Mouse (Mus musculus) megakaryocyte progenitor cell, adult 5-6 weeks (primary cell): Measurements from ENCODE around the gene Ssh2. TPM values are rescaled to one million over a fixed set of nuclear protein-coding genes. Genes with fewer than 3 reads are reported as not detected.
"Not testable (repeated sequence)": the region's sequence is repeated elsewhere in the genome, so short reads cannot be mapped to it uniquely, and the experiment has no call there.

Experiments
- ATAC-seq: replicated peaks from 2 replicates; pipeline ENCODE4 v1.8.0; 2016; ENCODE audit warnings: mild to moderate bottlenecking, moderate TSS enrichment, inconsistent platforms; ENCODE audit not compliant: poor library complexity
- total RNA-seq, 2 experiments: library from RNA; stranded (forward) in 1 of 2; stranded (reverse) in 1 of 2; fragments of 157-497, 149-512 nt in 1 of 2; fragments of 200-1000 nt in 1 of 2; gene quantifications; 2 replicates each; pipeline versions ENCODE4 v1.2.3 to v1.2.4; 2015 to 2017

The Ssh2 gene
- total RNA-seq, 2 experiments from 2014 or later = 14.7 to 25.5 TPM

GRCm38 (mm10) chr11:77216761-77217130 is 659 bp downstream of the Ssh2 start:
- peak; percentile 13 for ATAC-seq

DNA sequence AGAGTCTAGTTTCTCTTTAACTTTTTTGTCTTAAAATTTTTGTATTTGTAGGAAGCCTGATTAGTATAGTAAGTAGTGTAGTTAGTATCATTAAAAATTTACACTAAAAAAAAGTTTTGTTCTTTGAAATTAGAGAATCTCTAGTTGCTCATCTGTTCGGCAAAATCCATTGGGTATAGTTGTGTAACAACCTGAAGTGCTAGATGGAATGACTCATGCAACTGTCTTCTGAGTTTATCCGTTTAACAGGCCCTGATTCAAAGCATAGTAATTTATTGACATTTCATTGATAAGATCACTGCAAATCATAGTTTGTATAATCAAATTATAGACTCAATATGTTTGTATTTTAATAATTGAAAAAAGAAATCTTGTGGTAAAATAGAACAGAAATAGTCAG is 14.7 kb downstream of the Ssh2 start:
- no peak for ATAC-seq

DNA sequence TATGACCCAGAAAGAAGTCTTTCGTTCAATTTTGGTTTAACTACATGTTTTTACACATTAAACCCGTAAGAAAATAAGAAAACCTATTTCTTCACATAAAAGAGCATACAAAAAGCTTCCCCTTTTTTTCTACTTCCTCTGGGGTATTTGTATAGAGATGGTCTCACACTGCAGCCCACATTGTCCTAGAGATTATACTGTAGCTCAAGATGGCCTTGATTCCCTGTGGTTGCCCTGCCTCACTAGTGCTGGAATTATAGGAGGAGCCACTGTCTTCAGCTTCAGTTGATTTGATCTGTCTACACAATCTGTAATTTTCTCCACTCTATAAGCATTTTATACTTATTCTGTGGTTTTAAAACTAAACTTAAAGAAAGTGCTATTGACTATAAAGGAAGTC is 15.4 kb downstream of the Ssh2 start:
- ATAC-seq = 0 out of 2 replicates have a peak, but pooled peaks have one; percentile 34

- no peak for ATAC-seq
Measured at GRCm38 (mm10) chr11:77235267-77235666, 19.2 kb downstream of the Ssh2 start.

DNA sequence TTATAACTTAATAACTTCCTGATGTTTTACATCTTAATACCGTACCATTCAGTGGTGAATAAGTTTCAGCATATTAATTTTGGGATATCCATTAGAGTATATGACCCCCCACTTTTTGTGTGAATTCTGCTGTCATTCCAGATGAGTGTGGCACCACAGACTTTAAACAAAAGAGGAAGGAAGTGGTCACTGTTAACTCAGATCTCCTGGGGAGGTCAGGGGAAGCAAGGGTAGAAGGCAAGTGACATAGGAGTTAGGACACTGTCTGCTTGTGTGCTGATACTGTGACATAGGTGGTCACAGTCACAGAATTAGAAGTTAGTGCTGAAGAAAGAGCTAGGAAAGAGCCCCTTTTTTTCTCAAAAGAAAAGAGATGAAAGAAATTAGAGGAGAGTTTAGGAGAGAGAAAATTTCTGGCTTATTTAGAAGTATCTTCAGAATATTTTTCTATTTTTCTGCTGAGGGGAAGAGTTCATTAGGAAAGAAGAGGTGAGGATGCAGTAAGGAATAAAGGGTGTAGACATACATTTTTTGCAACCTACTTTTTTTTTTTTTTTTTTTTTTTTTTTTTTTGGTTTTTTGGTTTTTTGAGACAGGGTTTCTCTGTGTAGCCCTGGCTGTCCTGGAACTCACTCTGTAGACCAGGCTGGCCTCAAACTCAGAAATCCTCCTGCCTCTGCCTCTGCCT is 23.7 kb downstream of the Ssh2 start:
- peak; percentile 99 for ATAC-seq

DNA sequence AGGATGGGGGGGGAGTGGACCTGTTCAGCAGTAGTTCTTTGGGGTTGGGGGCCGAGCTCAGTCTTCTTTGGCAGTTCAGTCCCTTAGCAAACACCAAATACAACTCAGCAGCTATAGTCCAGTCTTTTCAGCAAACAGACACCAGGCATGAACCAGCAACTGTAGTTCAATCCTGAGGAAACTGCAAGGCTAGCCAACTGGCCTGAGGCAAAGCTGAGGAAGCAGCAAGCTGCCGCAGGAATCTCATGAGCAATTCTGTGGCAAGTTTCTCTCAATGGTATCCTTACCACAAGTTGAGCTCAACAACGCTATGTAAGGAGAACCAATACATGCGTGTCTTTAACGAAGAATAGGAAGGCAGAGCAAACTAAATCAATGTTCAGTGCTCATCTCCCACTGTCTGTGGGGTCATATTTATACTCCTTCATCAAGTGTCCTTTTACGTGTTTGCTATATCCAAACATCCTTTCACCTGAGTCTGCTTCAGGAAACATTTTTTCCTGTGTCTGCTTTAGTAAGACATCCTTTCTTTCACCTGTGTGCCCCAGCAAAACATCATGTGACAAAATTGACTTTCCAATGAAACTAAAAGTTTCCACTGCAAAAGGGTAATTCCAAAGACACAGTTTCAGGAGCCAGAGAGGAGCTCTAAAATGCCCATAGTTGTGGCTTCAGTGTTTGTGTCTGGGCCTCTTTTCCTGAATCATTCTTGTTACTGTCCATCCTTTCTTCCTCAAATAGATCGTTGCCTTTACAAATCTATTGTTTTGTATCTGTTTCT is 24.6 kb downstream of the Ssh2 start:
- no peak for ATAC-seq

DNA sequence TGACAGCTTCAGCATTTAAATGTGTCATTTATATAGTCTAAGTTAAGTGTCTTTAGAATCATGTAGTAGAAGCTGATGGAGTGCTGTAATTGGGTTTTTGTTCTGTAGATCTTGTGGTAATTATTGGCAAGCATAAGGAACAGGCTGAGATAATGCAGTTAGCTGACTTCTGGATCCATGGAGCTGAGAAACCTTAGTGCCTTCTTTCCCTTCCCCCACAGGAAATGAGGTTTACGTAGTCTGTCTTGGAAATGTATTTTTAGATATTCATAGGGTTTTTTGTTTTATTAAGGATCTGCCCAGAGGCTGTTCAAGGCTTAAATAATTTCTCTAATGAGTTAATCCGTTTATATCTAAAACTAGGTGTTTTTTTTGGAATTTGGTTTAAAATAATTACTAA is 26.8 kb downstream of the Ssh2 start:
- no peak for ATAC-seq

- no peak for ATAC-seq
Measured at GRCm38 (mm10) chr11:77252826-77253225, 36.7 kb downstream of the Ssh2 start.

GRCm38 (mm10) chr11:77259441-77259840 is 43.4 kb downstream of the Ssh2 start:
- no peak for ATAC-seq

- no peak for ATAC-seq
Measured at GRCm38 (mm10) chr11:77267401-77267800, 51.3 kb downstream of the Ssh2 start.

DNA sequence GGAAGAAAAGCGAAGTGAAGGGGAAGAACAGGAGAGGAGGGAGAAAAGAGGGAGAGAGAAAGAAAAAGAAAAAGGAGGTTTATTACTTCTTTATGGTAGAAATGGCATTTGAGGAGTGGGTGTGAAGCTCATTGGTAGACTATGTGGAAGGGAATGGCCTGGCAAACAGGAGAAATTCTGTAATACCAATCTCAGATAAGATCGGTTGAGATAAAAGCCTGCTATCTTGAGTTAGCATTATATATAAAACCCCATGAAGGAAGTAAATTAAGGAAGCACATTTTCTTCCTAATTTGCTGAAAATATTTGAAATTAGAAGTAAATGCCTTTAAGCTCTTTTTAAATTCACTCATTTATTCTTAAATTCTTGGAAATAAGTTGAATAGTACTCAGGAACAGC is 59.9 kb downstream of the Ssh2 start:
- ATAC-seq = no peak

GRCm38 (mm10) chr11:77278538-77278937 is 62.5 kb downstream of the Ssh2 start:
- ATAC-seq = not testable (repeated sequence)

DNA sequence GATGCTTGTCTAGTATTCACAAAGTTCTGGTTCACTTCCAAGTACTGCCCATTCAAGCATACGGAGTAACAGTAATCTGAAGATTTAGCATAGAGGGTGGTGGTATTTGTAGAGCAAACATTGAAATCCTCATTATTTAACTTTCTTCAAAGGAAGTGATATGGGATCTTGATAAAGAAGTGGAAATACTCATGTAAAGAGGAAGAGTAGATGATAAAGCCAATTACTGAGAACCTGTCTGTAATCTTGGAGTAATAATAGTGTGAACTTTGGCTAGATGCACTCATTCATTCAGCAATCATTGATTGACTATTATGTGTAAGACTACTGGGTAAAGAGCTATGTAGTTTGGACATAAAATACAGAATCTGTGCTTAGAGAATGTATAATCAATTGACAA is 64.1 kb downstream of the Ssh2 start:
- ATAC-seq = no peak

DNA sequence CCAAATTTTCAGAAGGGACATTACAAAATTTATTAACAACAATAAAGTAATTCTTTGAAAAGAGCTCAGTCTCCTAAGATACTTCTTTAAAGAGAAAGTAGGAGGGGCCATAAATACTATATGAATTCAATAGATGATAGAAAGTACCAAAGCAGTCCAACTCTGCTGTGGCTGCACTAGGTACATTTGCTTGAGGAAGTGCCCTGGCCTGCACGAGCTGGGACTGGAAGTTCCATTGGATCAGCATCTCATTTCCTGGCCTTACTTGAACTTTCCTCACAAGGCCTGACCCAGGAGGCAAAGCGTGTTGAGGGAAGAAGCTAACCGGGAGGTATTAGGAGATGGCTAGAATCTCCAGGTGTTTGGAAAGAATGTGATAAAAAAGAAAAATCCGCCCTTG is 75.4 kb downstream of the Ssh2 start:
- ATAC-seq = no peak

DNA sequence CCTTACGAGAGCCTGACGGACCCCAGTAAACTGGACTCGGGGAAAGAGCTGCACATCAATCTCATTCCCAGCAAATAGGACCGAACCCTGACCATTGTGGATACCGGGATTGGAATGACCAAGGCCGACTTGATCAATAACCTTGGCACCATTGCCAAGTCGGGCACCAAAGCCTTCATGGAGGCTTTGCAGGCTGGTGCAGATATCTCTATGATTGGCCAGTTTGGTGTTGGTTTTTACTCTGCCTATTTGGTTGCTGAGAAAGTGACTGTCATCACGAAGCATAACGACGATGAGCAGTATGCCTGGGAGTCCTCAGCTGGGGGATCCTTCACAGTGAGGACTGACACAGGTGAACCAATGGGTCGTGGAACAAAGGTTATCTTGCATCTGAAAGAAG is 77.6 kb downstream of the Ssh2 start:
- ATAC-seq = not testable (repeated sequence)

DNA sequence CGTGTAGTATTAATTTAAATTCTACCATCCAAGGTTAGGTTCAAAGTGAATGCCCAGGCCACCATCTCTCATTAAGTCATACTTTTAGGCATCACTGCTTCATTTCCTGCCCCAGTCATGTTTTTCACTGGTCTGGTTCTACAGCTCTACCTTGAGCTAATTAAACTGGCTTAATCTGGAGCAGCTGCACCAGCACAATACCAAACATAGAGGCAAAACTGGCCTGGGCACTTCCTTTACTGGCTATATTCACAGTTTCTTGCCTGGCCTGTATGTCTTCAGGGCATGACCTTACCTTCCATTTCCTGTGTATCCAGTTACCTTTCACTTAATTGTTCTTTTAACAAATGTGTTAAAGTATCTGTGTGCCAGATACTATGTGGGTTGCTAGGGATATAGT is 81.2 kb downstream of the Ssh2 start:
- ATAC-seq = no peak

- ATAC-seq = no peak
Measured at GRCm38 (mm10) chr11:77307205-77307604, 91.1 kb downstream of the Ssh2 start.

GRCm38 (mm10) chr11:77308533-77308932 is 92.4 kb downstream of the Ssh2 start:
- 0 out of 2 replicates have a peak, but pooled peaks have one; percentile 54 for ATAC-seq

DNA sequence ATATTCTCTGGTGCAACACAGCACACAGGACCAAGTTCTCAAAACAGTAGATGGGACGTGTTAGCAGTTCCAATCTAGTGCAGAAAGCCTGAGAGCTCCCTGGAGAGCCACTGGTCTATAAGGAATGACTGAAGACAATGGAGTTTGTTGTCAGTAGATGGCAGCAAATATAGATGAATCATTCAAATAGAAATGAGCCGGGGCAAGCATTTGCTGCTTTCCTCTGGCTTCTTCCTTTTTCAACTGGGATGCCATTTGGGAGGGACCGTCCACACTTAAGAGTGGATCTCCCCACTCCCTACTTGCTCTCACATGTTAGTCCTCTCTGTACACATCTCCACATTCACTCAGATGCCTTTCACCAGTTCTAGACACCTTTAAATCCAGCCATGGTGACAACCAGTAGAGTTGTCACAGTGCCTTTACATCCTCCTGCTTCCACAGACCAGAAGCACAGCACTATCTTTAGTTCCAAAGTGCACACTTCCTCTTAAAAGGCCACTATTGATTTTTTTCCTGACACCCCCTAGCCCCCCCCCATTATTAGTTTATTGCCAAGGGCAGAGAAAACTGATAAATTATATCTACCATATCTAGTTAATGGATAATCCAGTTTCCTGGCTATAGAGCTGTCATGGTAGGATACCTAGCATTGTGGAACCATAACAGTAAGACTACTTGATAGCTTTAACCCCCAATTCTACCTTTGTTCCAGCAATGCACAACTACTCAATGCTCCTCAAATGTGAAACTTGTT is 101.8 kb downstream of the Ssh2 start:
- 0 out of 2 replicates have a peak, but pooled peaks have one; percentile 31 for ATAC-seq

GRCm38 (mm10) chr11:77318478-77319118 is 102.5 kb downstream of the Ssh2 start:
- no peak for ATAC-seq

- no peak for ATAC-seq
Measured at GRCm38 (mm10) chr11:77321214-77321613, 105.1 kb downstream of the Ssh2 start.
